Mouse (Mus musculus): ENCODE data around the gene Gga2. TPM values are rescaled to one million over a fixed set of nuclear protein-coding genes. Genes with fewer than 3 reads are reported as not detected.

Gene Gga2
- polyA plus RNA-seq, 1 experiment from 2014 or later, result 33.2 TPM

DNA sequence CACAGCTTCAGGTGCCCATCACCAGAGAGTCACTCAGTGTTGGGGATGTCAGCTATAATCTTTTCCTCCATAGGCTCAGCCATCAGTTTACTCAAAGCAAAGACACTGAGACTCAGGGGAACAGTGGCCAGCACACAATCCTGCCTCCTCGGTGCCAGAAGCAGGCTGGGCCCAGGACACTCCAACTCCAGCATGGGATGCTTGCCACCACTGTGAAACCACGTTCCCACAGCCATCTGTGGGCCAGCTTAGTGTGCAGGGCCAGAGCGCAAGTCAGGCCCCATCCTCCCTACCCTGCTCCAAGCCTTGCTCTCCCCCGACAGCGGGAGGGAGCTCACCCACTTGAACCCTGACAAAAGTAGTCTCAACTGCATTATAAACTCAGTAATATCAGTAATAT, 74.8 kb downstream of the Gga2 start:
- Histone ChIP-seq H3K4me1 (replicated peaks; ENCODE audit: control insufficient read depth, insufficient read depth, low read length) (no peaks in the 10 kb centered on the region), H3K9ac (no peak overlapping the region), H3K4me2 (replicated peaks) (no peak overlapping the region), H3K9me3 (ENCODE audit: control insufficient read depth, low read length) (no peaks in the 10 kb centered on the region), H3K27ac (no peak overlapping the region), H3K36me3 (replicated peaks; ENCODE audit: control insufficient read depth, insufficient read depth) (peaks cover 24% of the 10 kb centered on the region), H3K27me3 (ENCODE audit: control insufficient read depth, insufficient read depth, low read length) (no peaks in the 10 kb centered on the region), H3K4me3 (replicated peaks; ENCODE audit: low read length) (no peak overlapping the region)
- WGBS, result 77% methylated on average over 5 of the region's 5 CpGs
- DNase-seq (ENCODE audit: low spot score) (no peak), ATAC-seq (ENCODE audit: low FRiP score) (no peak)

DNA sequence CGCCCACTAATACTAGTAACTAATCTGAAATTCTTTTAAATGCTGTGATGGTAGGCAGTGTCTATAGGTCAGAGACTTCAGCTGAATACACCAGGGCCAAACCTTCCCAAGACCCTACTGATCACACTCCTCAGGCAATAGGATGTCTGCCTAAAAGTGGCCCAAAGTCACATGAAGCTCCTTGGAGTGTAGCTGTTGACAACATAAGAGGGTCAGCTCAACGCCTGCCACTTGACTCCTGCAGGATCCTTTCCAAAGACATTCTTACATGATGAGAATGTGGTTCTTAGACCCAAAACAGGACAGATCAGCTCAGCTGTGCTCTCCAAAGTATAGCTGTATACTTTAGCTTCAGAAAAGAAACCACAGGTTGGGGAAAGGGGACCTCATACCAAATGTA, 78.7 kb downstream of the Gga2 start:
- Histone ChIP-seq H3K4me1 (replicated peaks; ENCODE audit: control insufficient read depth, insufficient read depth, low read length) (no peaks in the 10 kb centered on the region), H3K27me3 (ENCODE audit: control insufficient read depth, insufficient read depth, low read length) (no peaks in the 10 kb centered on the region), H3K9me3 (ENCODE audit: control insufficient read depth, low read length) (no peaks in the 10 kb centered on the region), H3K4me3 (replicated peaks; ENCODE audit: low read length) (no peak overlapping the region), H3K4me2 (replicated peaks) (no peak overlapping the region), H3K9ac (no peak overlapping the region), H3K36me3 (replicated peaks; ENCODE audit: control insufficient read depth, insufficient read depth) (peaks cover 24% of the 10 kb centered on the region), H3K27ac (no peak overlapping the region)
- WGBS, result 98% methylated on average over 2 of the region's 2 CpGs
- DNase-seq (ENCODE audit: low spot score) (no peak), ATAC-seq (ENCODE audit: low FRiP score) (no peak)

DNA sequence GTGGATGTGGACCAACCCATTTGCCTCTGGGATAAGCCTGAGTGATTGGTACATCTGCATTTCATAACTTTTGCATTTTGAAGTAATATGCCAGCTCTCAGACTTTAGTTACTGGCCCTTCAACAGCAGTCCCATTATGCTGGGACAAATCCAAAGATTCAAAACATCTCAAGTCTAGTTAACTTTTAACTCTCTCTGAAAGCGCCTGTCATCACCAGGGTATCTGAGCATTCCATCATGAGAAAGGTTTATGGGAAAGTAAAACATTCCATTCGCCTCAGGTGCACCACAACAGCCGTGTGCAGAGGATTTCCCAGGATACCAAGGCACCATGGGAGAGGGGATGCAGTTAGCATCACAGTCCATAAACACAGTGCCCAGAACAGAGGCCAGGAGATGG, 79.4 kb downstream of the Gga2 start:
- Histone ChIP-seq H3K4me2 (replicated peaks) (no peak overlapping the region), H3K4me3 (replicated peaks; ENCODE audit: low read length) (no peak overlapping the region), H3K9ac (no peak overlapping the region), H3K4me1 (replicated peaks; ENCODE audit: control insufficient read depth, insufficient read depth, low read length) (no peaks in the 10 kb centered on the region; the same call in none of the 2 replicates), H3K36me3 (replicated peaks; ENCODE audit: control insufficient read depth, insufficient read depth) (peaks cover 24% of the 10 kb centered on the region), H3K27ac (no peak overlapping the region), H3K9me3 (ENCODE audit: control insufficient read depth, low read length) (no peaks in the 10 kb centered on the region), H3K27me3 (ENCODE audit: control insufficient read depth, insufficient read depth, low read length) (no peaks in the 10 kb centered on the region)
- WGBS, result 94% methylated on average over 3 of the region's 3 CpGs
- no peak for ATAC-seq (ENCODE audit: low FRiP score)
- no peak for DNase-seq (ENCODE audit: low spot score)

DNA sequence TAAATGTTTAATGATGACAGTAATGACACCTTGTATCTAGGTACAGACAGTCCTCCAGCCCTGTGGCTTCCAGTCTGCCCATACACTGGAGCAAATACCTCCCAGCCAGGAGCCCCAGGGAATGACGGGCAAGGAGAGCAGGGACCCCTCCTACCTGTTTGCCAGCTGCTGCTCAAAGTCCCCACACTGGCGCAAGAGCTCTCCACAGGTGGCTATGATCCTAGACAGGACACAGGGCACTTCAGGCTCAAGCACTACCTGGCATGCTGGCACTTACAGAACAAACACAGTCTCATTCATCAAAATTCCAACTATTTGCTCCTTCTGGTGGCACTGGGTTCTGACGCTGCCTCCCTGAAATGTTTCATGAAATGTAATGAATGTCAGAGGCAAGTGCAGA, 80.0 kb downstream of the Gga2 start:
- ATAC-seq (ENCODE audit: low FRiP score) (no peak), DNase-seq (ENCODE audit: low spot score) (no peak)
- Histone ChIP-seq H3K4me1 (replicated peaks; ENCODE audit: control insufficient read depth, insufficient read depth, low read length) (no peaks in the 10 kb centered on the region; the same call in none of the 2 replicates), H3K9me3 (ENCODE audit: control insufficient read depth, low read length) (no peaks in the 10 kb centered on the region), H3K4me2 (replicated peaks) (no peak overlapping the region), H3K36me3 (replicated peaks; ENCODE audit: control insufficient read depth, insufficient read depth) (peaks cover 29% of the 10 kb centered on the region), H3K27ac (no peak overlapping the region), H3K9ac (no peak overlapping the region), H3K4me3 (replicated peaks; ENCODE audit: low read length) (no peak overlapping the region), H3K27me3 (ENCODE audit: control insufficient read depth, insufficient read depth, low read length) (no peaks in the 10 kb centered on the region)
- WGBS, result 81% methylated on average over 3 of the region's 3 CpGs

DNA sequence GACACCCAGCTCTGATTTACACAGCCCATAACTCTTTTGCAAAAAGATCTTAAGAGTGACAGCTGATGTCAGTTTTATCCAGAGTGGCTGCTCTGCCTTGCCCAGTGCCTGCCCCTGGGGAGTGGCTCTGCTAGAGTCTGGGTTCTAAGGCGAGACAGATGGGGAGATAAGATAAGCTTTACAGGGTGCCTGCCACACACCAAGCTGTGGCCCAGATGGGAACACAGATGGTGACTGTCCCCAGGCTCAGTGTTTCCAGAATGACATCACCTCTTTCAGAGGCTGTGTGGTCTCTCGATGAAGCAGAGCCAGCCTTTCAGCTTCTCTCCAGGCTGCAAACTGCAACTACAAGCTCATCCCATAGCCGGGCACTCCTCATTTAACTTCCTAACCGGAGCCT, 81.3 kb downstream of the Gga2 start:
- Histone ChIP-seq H3K36me3 (replicated peaks; ENCODE audit: control insufficient read depth, insufficient read depth) (peaks cover 29% of the 10 kb centered on the region), H3K4me2 (replicated peaks) (no peak overlapping the region), H3K27me3 (ENCODE audit: control insufficient read depth, insufficient read depth, low read length) (no peaks in the 10 kb centered on the region), H3K9ac (no peak overlapping the region), H3K9me3 (ENCODE audit: control insufficient read depth, low read length) (no peaks in the 10 kb centered on the region), H3K27ac (no peak overlapping the region), H3K4me1 (replicated peaks; ENCODE audit: control insufficient read depth, insufficient read depth, low read length) (no peaks in the 10 kb centered on the region; the same call in none of the 2 replicates), H3K4me3 (replicated peaks; ENCODE audit: low read length) (no peak overlapping the region)
- DNase-seq (ENCODE audit: low spot score), result peak; percentile 33
- peak; percentile 43; the same call in 1 of the 2 replicates for ATAC-seq (ENCODE audit: low FRiP score)
- 32% methylated on average over 4 of the region's 4 CpGs for WGBS

DNA sequence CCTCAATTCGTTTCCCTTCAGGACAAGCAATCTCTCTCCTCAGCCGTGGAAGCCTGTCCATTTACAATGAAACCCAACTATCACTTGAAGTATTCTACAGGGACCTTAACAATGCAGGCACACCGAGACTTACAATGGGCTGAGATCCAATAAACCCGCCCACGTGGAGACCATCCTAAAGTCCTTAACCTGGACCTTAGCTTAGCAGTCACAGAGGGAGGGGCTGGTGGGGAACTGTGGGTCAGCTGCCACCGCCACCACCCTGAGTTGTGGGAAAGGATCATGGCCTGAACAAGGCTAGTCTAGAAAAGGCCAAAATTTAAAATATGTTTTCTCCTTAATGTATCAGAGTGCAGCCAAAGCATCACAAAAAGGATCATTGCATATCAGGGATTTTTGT, 81.8 kb downstream of the Gga2 start:
- 50% methylated on average over 6 of the region's 6 CpGs for WGBS
- no peaks in the 10 kb centered on the region for H3K27me3 ChIP-seq (ENCODE audit: control insufficient read depth, insufficient read depth, low read length)
- H3K9ac ChIP-seq, result no peak overlapping the region
- H3K4me2 ChIP-seq (replicated peaks), result no peak overlapping the region
- no peaks in the 10 kb centered on the region for H3K9me3 ChIP-seq (ENCODE audit: control insufficient read depth, low read length)
- peaks cover 29% of the 10 kb centered on the region for H3K36me3 ChIP-seq (replicated peaks; ENCODE audit: control insufficient read depth, insufficient read depth)
- H3K27ac ChIP-seq, result no peak overlapping the region
- no peak for DNase-seq (ENCODE audit: low spot score)
- H3K4me1 ChIP-seq (replicated peaks; ENCODE audit: control insufficient read depth, insufficient read depth, low read length), result no peaks in the 10 kb centered on the region; the same call in none of the 2 replicates
- ATAC-seq (ENCODE audit: low FRiP score), result no peak
- no peak overlapping the region for H3K4me3 ChIP-seq (replicated peaks; ENCODE audit: low read length)

DNA sequence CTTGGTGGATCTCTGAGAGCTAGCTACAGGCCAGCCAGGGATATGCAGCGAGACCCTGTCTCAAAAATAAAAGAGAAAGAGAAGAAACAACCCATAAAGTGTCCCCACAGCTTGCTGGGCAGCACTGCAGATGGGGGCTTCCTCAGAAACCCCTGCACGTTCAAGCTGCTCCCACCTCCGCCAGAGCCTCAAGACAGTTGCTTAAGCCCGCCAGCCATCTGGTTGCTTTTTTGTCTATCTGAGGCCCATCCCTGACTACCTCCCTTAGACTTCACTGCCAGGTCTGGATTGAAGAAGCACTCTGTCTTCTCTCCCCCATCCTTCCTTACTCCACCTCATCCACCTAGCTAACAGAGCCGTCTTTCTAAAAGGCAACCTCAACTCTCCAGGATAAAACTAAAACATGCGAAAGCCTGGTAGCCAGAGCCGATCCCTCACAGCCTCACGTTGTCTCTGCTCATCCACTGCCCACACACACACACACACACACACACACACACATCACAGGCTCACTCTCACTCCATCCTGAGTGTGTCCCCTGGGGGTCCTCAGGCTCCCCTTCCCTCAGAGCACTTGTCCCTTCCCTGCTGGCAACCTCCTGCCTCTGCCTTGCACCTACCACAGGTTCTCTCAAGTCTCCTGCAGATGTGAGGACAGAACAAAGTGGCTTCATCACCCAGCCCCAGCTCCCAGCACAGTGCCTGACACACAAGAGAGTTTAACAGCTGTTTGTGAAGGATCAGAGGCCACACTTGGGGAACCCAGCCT, 82.7 kb downstream of the Gga2 start:
- H3K4me2 ChIP-seq (replicated peaks), result no peak overlapping the region
- no peak overlapping the region for H3K27ac ChIP-seq
- peaks cover 22% of the 10 kb centered on the region for H3K36me3 ChIP-seq (replicated peaks; ENCODE audit: control insufficient read depth, insufficient read depth)
- no peak for DNase-seq (ENCODE audit: low spot score)
- H3K9ac ChIP-seq, result no peak overlapping the region
- 68% methylated on average over 8 of the region's 8 CpGs for WGBS
- H3K4me1 ChIP-seq (replicated peaks; ENCODE audit: control insufficient read depth, insufficient read depth, low read length), result no peaks in the 10 kb centered on the region; the same call in none of the 2 replicates
- no peak for ATAC-seq (ENCODE audit: low FRiP score)
- no peaks in the 10 kb centered on the region for H3K9me3 ChIP-seq (ENCODE audit: control insufficient read depth, low read length)
- H3K27me3 ChIP-seq (ENCODE audit: control insufficient read depth, insufficient read depth, low read length), result no peaks in the 10 kb centered on the region
- no peak overlapping the region for H3K4me3 ChIP-seq (replicated peaks; ENCODE audit: low read length)

DNA sequence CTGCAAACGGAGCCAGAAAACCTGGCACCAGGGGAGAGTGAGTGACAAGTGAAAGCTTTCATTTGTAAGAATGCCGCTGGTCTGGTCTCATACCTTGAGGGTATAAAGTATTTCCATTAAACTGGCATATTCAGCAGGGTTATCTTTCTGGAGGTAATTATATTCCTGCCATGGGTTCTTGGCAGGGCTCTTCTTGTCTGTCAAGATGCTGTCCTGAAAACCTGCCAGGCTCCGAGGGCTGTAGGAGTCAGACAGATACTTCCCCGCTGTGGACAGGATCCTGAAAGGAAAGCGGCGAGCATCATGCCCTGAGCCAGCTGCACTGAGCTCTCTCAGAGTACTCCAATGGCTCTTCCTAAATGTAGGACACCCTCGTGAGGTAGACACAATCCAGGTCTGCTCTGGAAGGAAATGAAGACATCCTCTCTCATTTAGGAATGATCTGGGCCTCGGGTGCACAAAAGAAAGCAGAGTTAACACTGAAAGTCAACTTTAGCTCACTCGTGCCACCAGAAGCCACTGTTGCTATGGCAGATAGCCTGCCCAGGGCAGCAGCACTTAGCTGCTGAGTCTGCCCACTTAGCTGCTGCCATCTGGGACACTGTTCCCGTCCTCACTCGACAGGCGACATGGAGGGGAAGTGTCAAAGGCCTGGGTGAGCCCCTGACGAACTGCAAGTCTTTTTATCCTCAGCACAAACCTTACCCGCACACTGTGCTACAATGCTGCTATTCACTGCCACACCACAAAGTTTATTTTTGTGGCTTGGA, 84.0 kb downstream of the Gga2 start:
- no peak overlapping the region for H3K4me2 ChIP-seq (replicated peaks)
- H3K27me3 ChIP-seq (ENCODE audit: control insufficient read depth, insufficient read depth, low read length), result no peaks in the 10 kb centered on the region
- H3K36me3 ChIP-seq (replicated peaks; ENCODE audit: control insufficient read depth, insufficient read depth), result peaks cover 12% of the 10 kb centered on the region
- H3K4me3 ChIP-seq (replicated peaks; ENCODE audit: low read length), result no peak overlapping the region
- no peaks in the 10 kb centered on the region for H3K9me3 ChIP-seq (ENCODE audit: control insufficient read depth, low read length)
- H3K4me1 ChIP-seq (replicated peaks; ENCODE audit: control insufficient read depth, insufficient read depth, low read length), result no peaks in the 10 kb centered on the region; the same call in none of the 2 replicates
- 64% methylated on average over 14 of the region's 14 CpGs for WGBS
- H3K9ac ChIP-seq, result no peak overlapping the region
- H3K27ac ChIP-seq, result no peak overlapping the region
- DNase-seq (ENCODE audit: low spot score), result peak; percentile 34
- ATAC-seq (ENCODE audit: low FRiP score), result no peak
